Mouse (Mus musculus): ENCODE results near the gene Mon2.

- TF ChIP-seq POLR2A (IDR thresholded peaks at IDR 0.05; ENCODE audit: borderline replicate concordance, low read depth, low read length) (no peak), CTCF (IDR thresholded peaks at IDR 0.05; ENCODE audit: low read depth, low read length) (no peak)
These were observed 116.1 kb downstream of the Mon2 start for GRCm38 (mm10) chr10:122960216-122960615.

Measured in bone marrow macrophage, adult 2 months (primary cell).